Mouse (Mus musculus) T-helper 2 cell (primary cell): ENCODE measurements around the gene Clcn1.

Source experiments
- in situ Hi-C: fragments of 300-600 bp; cut with MboI, MseI; formaldehyde crosslinking; loops from one replicate; pipeline ENCODE4 v1.15.1; 2025; ENCODE audit warnings: high pct_unique_total_duplicates

Clcn1 gene

GRCm38 (mm10) chr6:42295549-42296094, 9.1 kb downstream of the Clcn1 start:
- in situ Hi-C loops, result no loop called here

- in situ Hi-C loops, result no loop called here
Observed at GRCm38 (mm10) chr6:42299362-42299761, 12.9 kb downstream of the Clcn1 start.

- in situ Hi-C loops, result loop anchor here (25.0 kb wide), 1 partner anchor 277 kb away; the partner anchor contains the start of gene Tcaf3
Observed at GRCm38 (mm10) chr6:42309816-42310378, 23.4 kb downstream of the Clcn1 start.

GRCm38 (mm10) chr6:42310427-42311053, 24.1 kb downstream of the Clcn1 start:
- in situ Hi-C loops, result loop anchor here (25.0 kb wide), 1 partner anchor 277 kb away; the partner anchor contains the start of gene Tcaf3

- in situ Hi-C loops, result loop anchor here (5.0 to 25.0 kb wide), 2 partner anchors 59 to 269 kb away; partner anchors contain the start of gene Tcaf3
Observed at GRCm38 (mm10) chr6:42318293-42318692, 31.8 kb downstream of the Clcn1 start.

GRCm38 (mm10) chr6:42323371-42324066, 37.0 kb downstream of the Clcn1 start:
- in situ Hi-C loops, result loop anchor here (25.0 kb wide), 1 partner anchor 264 kb away; the partner anchor contains the start of gene Tcaf3

- in situ Hi-C loops, result loop anchor here (25.0 kb wide), 1 partner anchor 263 kb away; the partner anchor contains the start of gene Tcaf3
Observed at GRCm38 (mm10) chr6:42324067-42324481, 37.6 kb downstream of the Clcn1 start.

- in situ Hi-C loops, result loop anchor here (25.0 kb wide), 1 partner anchor 263 kb away; the partner anchor contains the start of gene Tcaf3
Observed at GRCm38 (mm10) chr6:42324482-42325267, 38.2 kb downstream of the Clcn1 start, which contains the start of gene Fam131b. Fam131b (minus strand) TSS chr6:42324643.

GRCm38 (mm10) chr6:42325268-42325609, 38.8 kb downstream of the Clcn1 start:
- in situ Hi-C loops, result no loop called here

- in situ Hi-C loops, result no loop called here
Observed at GRCm38 (mm10) chr6:42326509-42326908, 40.0 kb downstream of the Clcn1 start.

GRCm38 (mm10) chr6:42328757-42329156, 42.3 kb downstream of the Clcn1 start:
- in situ Hi-C loops, result no loop called here

GRCm38 (mm10) chr6:42330216-42330615, 43.7 kb downstream of the Clcn1 start:
- in situ Hi-C loops, result no loop called here

- in situ Hi-C loops, result no loop called here
Observed at GRCm38 (mm10) chr6:42330946-42331345, 44.5 kb downstream of the Clcn1 start.

GRCm38 (mm10) chr6:42339189-42339588, 52.7 kb downstream of the Clcn1 start:
- in situ Hi-C loops, result no loop called here

GRCm38 (mm10) chr6:42339981-42340380, 53.5 kb downstream of the Clcn1 start:
- in situ Hi-C loops, result no loop called here

GRCm38 (mm10) chr6:42342171-42342570, 55.7 kb downstream of the Clcn1 start:
- in situ Hi-C loops, result no loop called here

- in situ Hi-C loops, result no loop called here
Observed at GRCm38 (mm10) chr6:42343361-42344120, 57.1 kb downstream of the Clcn1 start.

- in situ Hi-C loops, result no loop called here
Observed at GRCm38 (mm10) chr6:42344255-42344654, 57.8 kb downstream of the Clcn1 start.

- in situ Hi-C loops, result no loop called here
Observed at GRCm38 (mm10) chr6:42348281-42349005, 62.0 kb downstream of the Clcn1 start.

- in situ Hi-C loops, result no loop called here
Observed at GRCm38 (mm10) chr6:42349006-42349425, 62.5 kb downstream of the Clcn1 start.
